Mouse (Mus musculus) liver, embryonic 14.5 days (tissue): ENCODE data around the gene Dbx2. TPM values are rescaled to one million over a fixed set of nuclear protein-coding genes. Genes with fewer than 3 reads are reported as not detected.
A peak's percentile ranks its signal among the peaks of the same experiment; 100 is the strongest.

Experiments used
- ATAC-seq: fragments of 200-750 bp; cut with Nextera tagmentation; 2 replicates; pipeline ENCODE4 v1.8.0; 2017; ENCODE audit warnings: moderate number of reproducible peaks, mild to moderate bottlenecking, moderate library complexity; ENCODE audit not compliant: insufficient read depth
- DNase-seq, 3 experiments: peaks; one replicate each; pipeline ENCODE4 v3.0.0-alpha.2; 2012 to 2013; ENCODE audit warnings: low read depth in 3 of 3, low spot score in 3 of 3
- H3K27ac ChIP-seq: fragments of 300-500 bp; sonication (generic); 2 replicates; pipeline ENCODE4 v1.5.1; 2014; ENCODE audit warnings: moderate library complexity, mild to moderate bottlenecking, control low read depth, inconsistent platforms
- H3K27me3 ChIP-seq: fragments of 300-500 bp; sonication (generic); 2 replicates; pipeline ENCODE4 v1.6.1; 2014; ENCODE audit warnings: mild to moderate bottlenecking, low read length, moderate library complexity; ENCODE audit not compliant: control insufficient read depth, insufficient read depth
- H3K36me3 ChIP-seq: fragments of 300-500 bp; sonication (generic); replicated peaks from 2 replicates; pipeline ENCODE4 v1.6.1; 2014; ENCODE audit warnings: low read depth; ENCODE audit not compliant: control insufficient read depth, insufficient read depth
- H3K4me1 ChIP-seq, 2 experiments: fragments of 200-500 bp in 1 of 2; fragments of 300-500 bp in 1 of 2; sonication (generic) in 1 of 2; replicated peaks; 2 replicates each; pipeline ENCODE4 v1.6.1; 2012 to 2014; ENCODE audit warnings: antibody characterized with exemption in 1 of 2, inconsistent platforms in 1 of 2, low read length in 1 of 2; ENCODE audit not compliant: control insufficient read depth in 2 of 2, insufficient read depth in 2 of 2
- H3K4me2 ChIP-seq: fragments of 300-500 bp; sonication (generic); 2 replicates; pipeline ENCODE4 v1.6.1; 2014; ENCODE audit warnings: low read depth, mild to moderate bottlenecking, control low read depth, moderate library complexity
- H3K4me3 ChIP-seq, 2 experiments: fragments of 200-500 bp in 1 of 2; fragments of 300-500 bp in 1 of 2; sonication (generic) in 1 of 2; 2 replicates each; pipeline ENCODE4 v1.5.1; 2012 to 2014; ENCODE audit warnings: low read depth in 2 of 2, low read length in 2 of 2, mild to moderate bottlenecking in 2 of 2, control low read depth in 1 of 2, inconsistent platforms in 1 of 2, moderate library complexity in 1 of 2; ENCODE audit not compliant: insufficient read depth in 1 of 2
- H3K9ac ChIP-seq: fragments of 300-500 bp; sonication (generic); replicated peaks from 2 replicates; pipeline ENCODE4 v1.6.1; 2014; ENCODE audit warnings: mild to moderate bottlenecking, control low read depth, moderate library complexity
- H3K9me3 ChIP-seq: fragments of 300-500 bp; sonication (generic); 2 replicates; pipeline ENCODE4 v1.6.1; 2016; ENCODE audit warnings: low read length, mixed read lengths; ENCODE audit not compliant: control insufficient read depth
- CTCF ChIP-seq: IDR thresholded peaks from 2 replicates; pipeline ENCODE4 v1.5.1; 2016; ENCODE audit warnings: antibody characterized with exemption, low read depth, control low read depth
- EP300 ChIP-seq: IDR thresholded peaks from 2 replicates; pipeline ENCODE4 v1.6.1; 2016; ENCODE audit warnings: antibody characterized with exemption, low read depth
- WGBS: fragments of 180-500 bp; shearing (Covaris S2); extraction: QIAGEN DNeasy Blood & Tissue Kit; methylation state at CpG from one replicate; pipeline ENCODE4 v1.1.7; 2014; ENCODE audit not compliant: insufficient replicate concordance; 5-methylcytosine and 5-hydroxymethylcytosine counted together
- polyA plus RNA-seq, 2 experiments: library from polyadenylated mRNA; depleted of rRNA in 1 of 2; stranded (reverse) in 1 of 2; unstranded in 1 of 2; fragments of >200 nt; fragmentation: Nextera tagmentation in 1 of 2; extraction: Ambion mirVana in 1 of 2; gene quantifications; 2 replicates each; pipeline versions ENCODE4 v1.2.1 to v1.2.3; 2012 to 2014

The Dbx2 gene
- polyA plus RNA-seq, 2 experiments, result not detected

GRCm38 (mm10) chr15:95691594-95691993 lies 35.8 kb upstream of the Dbx2 start:
- Histone ChIP-seq H3K36me3 (no peaks in the 10 kb centered on the region), H3K27ac (no peak overlapping the region), H3K27me3 (no peaks in the 10 kb centered on the region), H3K4me3 (no peak overlapping the region), H3K9me3 (no peaks in the 10 kb centered on the region), H3K4me2 (no peak overlapping the region), H3K4me1 (no peaks in the 10 kb centered on the region), H3K9ac (no peak overlapping the region)
- no peak for ATAC-seq
- no peak for DNase-seq
- 62% methylated on average over 8 of the region's 8 CpGs for WGBS
- no peak for TF ChIP-seq EP300
- TF ChIP-seq CTCF, result no peak

GRCm38 (mm10) chr15:95691129-95691528 lies 35.4 kb upstream of the Dbx2 start:
- Histone ChIP-seq H3K9me3 (no peaks in the 10 kb centered on the region), H3K4me3 (no peak overlapping the region), H3K4me1 (no peaks in the 10 kb centered on the region), H3K27me3 (no peaks in the 10 kb centered on the region), H3K9ac (no peak overlapping the region), H3K27ac (no peak overlapping the region), H3K4me2 (no peak overlapping the region), H3K36me3 (no peaks in the 10 kb centered on the region)
- DNase-seq, result no peak
- no peak for TF ChIP-seq CTCF
- no peak for TF ChIP-seq EP300
- no peak for ATAC-seq
- WGBS, result 55% methylated on average over 5 of the region's 5 CpGs

- H3K4me1 ChIP-seq, result no peaks in the 10 kb centered on the region
- no peak overlapping the region for H3K27ac ChIP-seq
- no peak for ATAC-seq
- no peaks in the 10 kb centered on the region for H3K27me3 ChIP-seq
- 55% methylated on average over 4 of the region's 4 CpGs for whole genome bisulfite sequencing
- no peak for TF ChIP-seq CTCF
- TF ChIP-seq EP300, result no peak
- H3K9ac ChIP-seq, result no peak overlapping the region
- H3K9me3 ChIP-seq, result no peaks in the 10 kb centered on the region
- H3K36me3 ChIP-seq, result no peaks in the 10 kb centered on the region
- DNase-seq, result no peak
- no peak overlapping the region for H3K4me3 ChIP-seq
- no peak overlapping the region for H3K4me2 ChIP-seq
Measured at GRCm38 (mm10) chr15:95682620-95683019, 26.9 kb upstream of the Dbx2 start.

- Histone ChIP-seq H3K36me3 (no peaks in the 10 kb centered on the region), H3K9ac (no peak overlapping the region), H3K4me1 (peaks cover 0 to 2% of the 10 kb centered on the region in 2 experiments; a peak in 1 of 4 replicates), H3K4me3 (no peak overlapping the region), H3K4me2 (no peak overlapping the region), H3K9me3 (no peaks in the 10 kb centered on the region), H3K27ac (no peak overlapping the region), H3K27me3 (no peaks in the 10 kb centered on the region)
- no peak for DNase-seq
- WGBS, result 45% methylated on average over 4 of the region's 4 CpGs
- TF ChIP-seq CTCF, result no peak
- peak; percentile 32 for TF ChIP-seq EP300
- peak; percentile 59 for ATAC-seq
Measured at GRCm38 (mm10) chr15:95675645-95676044, 19.9 kb upstream of the Dbx2 start.

GRCm38 (mm10) chr15:95675176-95675575 lies 19.4 kb upstream of the Dbx2 start:
- DNase-seq, result no peak
- WGBS, result 53% methylated on average over 2 of the region's 2 CpGs
- no peaks in the 10 kb centered on the region for H3K27me3 ChIP-seq

More at GRCm38 (mm10) chr15:95675176-95675575, 19.4 kb upstream of the Dbx2 start:
- peaks cover 0 to 2% of the 10 kb centered on the region in 2 experiments; a peak in 1 of 4 replicates for H3K4me1 ChIP-seq
- H3K36me3 ChIP-seq, result no peaks in the 10 kb centered on the region
- no peak overlapping the region for H3K27ac ChIP-seq
- TF ChIP-seq EP300 (no peak), CTCF (no peak)
- H3K9ac ChIP-seq, result no peak overlapping the region
- no peaks in the 10 kb centered on the region for H3K9me3 ChIP-seq
- no peak overlapping the region for H3K4me2 ChIP-seq
- no peak for ATAC-seq
- no peak overlapping the region for H3K4me3 ChIP-seq
